ENCODE assay signal across 15 mouse cellular contexts in genomic region chr16:63658302-63658974, GRCm38 (mm10).
DNase-seq lines count a peak whose midpoint lies in the region; ATAC-seq and TF ChIP-seq lines count a peak whose summit lies in the region.
"Had no signal": no experiment of that assay in that cellular context is flagged by ENCODE, and none has a peak within 500 bp of the region (broad histone marks: within the 10 kb centered on the region; RNA-seq: fewer than 3 reads in every experiment).

No protein-coding gene starts in this region.

- H3K4me2 ChIP-seq in forebrain, embryonic 15.5 days (replicated peaks): no peak overlapping the region
- no peak overlapping the region for H3K4me2 ChIP-seq in hindbrain, postnatal 0 days (ENCODE audit: low read depth, low read length)
- H3K4me2 ChIP-seq in heart, embryonic 12.5 days: no peak overlapping the region
- H3K4me2 ChIP-seq: kidney, embryonic 15.5 days had no signal

- no peak for DNase-seq in layer of hippocampus, adult 2 months (ENCODE audit: low spot score in 2 of 2)
- no peak for DNase-seq in layer of hippocampus, postnatal 14 days (ENCODE audit: low spot score in 2 of 2)
- peak; percentile 40 for DNase-seq in embryo, embryonic 10 days (ENCODE audit: low spot score)
- peak; percentile 2 for DNase-seq in hindbrain, postnatal 0 days (ENCODE audit: low spot score)
- DNase-seq in cerebellum, adult 2 months: no peak
- DNase-seq in layer of hippocampus, adult 18-20 months (ENCODE audit: low spot score in 2 of 2): no peak
- DNase-seq: adrenal gland, postnatal 36 days; cerebellum, adult 18-20 months; heart, adult 2 months; left cerebral cortex, postnatal 4 days; thymus, postnatal 36 days had no signal

- no peaks in the 10 kb centered on the region for H3K9me3 ChIP-seq in forebrain, embryonic 15.5 days
- no peaks in the 10 kb centered on the region for H3K9me3 ChIP-seq in hindbrain, postnatal 0 days (ENCODE audit: low read length)
- no peaks in the 10 kb centered on the region for H3K9me3 ChIP-seq in heart, embryonic 12.5 days (replicated peaks)
- H3K9me3 ChIP-seq: kidney, embryonic 15.5 days had no signal

- no peak for TF ChIP-seq CTCF in layer of hippocampus, adult 2 months (conservative IDR thresholded peaks at IDR 0.05)
- TF ChIP-seq CTCF in hindbrain, postnatal 0 days (IDR thresholded peaks at IDR 0.05; ENCODE audit: low read depth): no peak
- TF ChIP-seq CTCF in cerebellum, adult 2 months (IDR thresholded peaks at IDR 0.05; ENCODE audit: borderline replicate concordance, insufficient read depth, low read depth, low read length): no peak

- H3K27ac ChIP-seq in layer of hippocampus, adult 2 months: 0 out of 2 replicates have a peak overlapping the region, but pooled peaks have one; percentile 1
- peak overlapping the region; percentile 60 for H3K27ac ChIP-seq in forebrain, embryonic 15.5 days (replicated peaks)
- H3K27ac ChIP-seq in hindbrain, postnatal 0 days: no peak overlapping the region
- H3K27ac ChIP-seq in cerebellum, adult 2 months (ENCODE audit: insufficient read depth, low read length): no peak overlapping the region
- no peak overlapping the region for H3K27ac ChIP-seq in heart, embryonic 12.5 days (ENCODE audit: poor library complexity, severe bottlenecking)
- H3K27ac ChIP-seq: heart, adult 2 months; kidney, embryonic 15.5 days; macrophage had no signal

- peaks cover 24% of the 10 kb centered on the region for H3K4me1 ChIP-seq in forebrain, embryonic 15.5 days
- 0 out of 2 replicates have a peak, but pooled peaks cover 3% of the 10 kb centered on the region for H3K4me1 ChIP-seq in hindbrain, postnatal 0 days (ENCODE audit: insufficient read depth, low read length)
- H3K4me1 ChIP-seq in cerebellum, adult 2 months (ENCODE audit: control insufficient read depth, insufficient read depth, low read length): no peaks in the 10 kb centered on the region
- H3K4me1 ChIP-seq in heart, embryonic 12.5 days (replicated peaks): 0 out of 2 replicates have a peak, but pooled peaks cover 3% of the 10 kb centered on the region

- no peaks in the 10 kb centered on the region for H3K36me3 ChIP-seq in forebrain, embryonic 15.5 days
- no peaks in the 10 kb centered on the region for H3K36me3 ChIP-seq in hindbrain, postnatal 0 days (ENCODE audit: insufficient read depth, low read length)
- H3K36me3 ChIP-seq in heart, embryonic 12.5 days: no peaks in the 10 kb centered on the region
- H3K36me3 ChIP-seq: kidney, embryonic 15.5 days had no signal

- H3K9ac ChIP-seq in forebrain, embryonic 15.5 days (replicated peaks): no peak overlapping the region
- H3K9ac ChIP-seq in hindbrain, postnatal 0 days (replicated peaks; ENCODE audit: low read length): no peak overlapping the region
- no peak overlapping the region for H3K9ac ChIP-seq in heart, embryonic 12.5 days
- H3K9ac ChIP-seq: kidney, embryonic 15.5 days had no signal

- 12% methylated on average over 4 of the region's 4 CpGs for WGBS in forebrain, embryonic 15.5 days
- WGBS in hindbrain, postnatal 0 days: 47% methylated on average over 4 of the region's 4 CpGs
- WGBS in cerebellum, adult 2 months: 76% methylated on average over 4 of the region's 4 CpGs
- 46% methylated on average over 4 of the region's 4 CpGs for WGBS in heart, embryonic 12.5 days

- ATAC-seq in forebrain, embryonic 15.5 days (replicated peaks): peak; percentile 53; the same call in 1 of the 2 replicates
- ATAC-seq in hindbrain, postnatal 0 days: no peak
- ATAC-seq in heart, embryonic 12.5 days (ENCODE audit: insufficient number of reproducible peaks, low FRiP score): no peak

- TF ChIP-seq POLR2A in cerebellum, adult 2 months (IDR thresholded peaks at IDR 0.05; ENCODE audit: borderline replicate concordance, insufficient read depth, low read length): no peak

- no peak overlapping the region for H3K4me3 ChIP-seq in layer of hippocampus, adult 2 months
- H3K4me3 ChIP-seq in forebrain, embryonic 15.5 days: no peak overlapping the region
- H3K4me3 ChIP-seq in hindbrain, postnatal 0 days (ENCODE audit: low read length): no peak overlapping the region
- H3K4me3 ChIP-seq in cerebellum, adult 2 months (replicated peaks; ENCODE audit: insufficient read depth, low read depth, low read length): no peak overlapping the region
- H3K4me3 ChIP-seq in heart, embryonic 12.5 days: no peak overlapping the region
- H3K4me3 ChIP-seq: heart, adult 2 months; kidney, embryonic 15.5 days had no signal

- no peaks in the 10 kb centered on the region for H3K27me3 ChIP-seq in forebrain, embryonic 15.5 days
- H3K27me3 ChIP-seq in hindbrain, postnatal 0 days (ENCODE audit: insufficient read depth, low read length): no peaks in the 10 kb centered on the region
- H3K27me3 ChIP-seq in cerebellum, adult 2 months (ENCODE audit: control insufficient read depth, insufficient read depth, low read length): no peaks in the 10 kb centered on the region
- H3K27me3 ChIP-seq in heart, embryonic 12.5 days (replicated peaks): no peaks in the 10 kb centered on the region
- H3K27me3 ChIP-seq: kidney, embryonic 15.5 days had no signal

Comparison
In these comparisons a context has a peak if more than half of its experiments do, and no peak if none do; other contexts are left out.
1. DNase-seq: peak in embryo, embryonic 10 days (single experiment) and hindbrain, postnatal 0 days (single experiment); none in layer of hippocampus, adult 2 months (0 of 2), layer of hippocampus, postnatal 14 days (0 of 2), cerebellum, adult 2 months (0 of 2) and layer of hippocampus, adult 18-20 months (0 of 2).
2. H3K27ac ChIP-seq: peak in layer of hippocampus, adult 2 months (single experiment) and forebrain, embryonic 15.5 days (single experiment); none in hindbrain, postnatal 0 days (single experiment), cerebellum, adult 2 months (single experiment) and heart, embryonic 12.5 days (single experiment).